Mouse (Mus musculus): ENCODE measurements around the gene Adgre5.

Adgre5 gene

GRCm38 (mm10) chr8:83754149-83754548 lies 13.0 kb upstream of the Adgre5 start:
- DNase-seq (ENCODE audit: low spot score), result no peak

DNA sequence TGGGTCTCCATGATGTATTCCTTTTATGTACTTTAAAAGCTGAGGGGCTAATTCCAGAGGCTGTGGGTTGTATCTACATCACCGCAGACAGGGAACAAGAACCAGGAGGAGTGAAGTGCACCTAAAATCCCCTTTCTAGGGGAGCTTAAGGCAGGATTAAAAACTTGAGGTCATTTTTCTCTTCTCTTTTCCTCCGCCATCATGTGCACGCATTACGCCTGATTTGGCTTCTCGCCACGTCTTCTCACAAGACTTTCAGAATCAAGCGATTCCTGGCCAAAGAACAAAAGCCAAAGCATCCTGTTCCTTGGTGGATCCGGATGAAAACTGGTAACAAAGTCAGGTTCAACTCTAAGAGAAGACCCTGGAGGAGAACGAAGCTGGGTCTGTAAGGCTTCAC lies 8.1 kb upstream of the Adgre5 start:
- no peak for DNase-seq (ENCODE audit: low spot score)

DNA sequence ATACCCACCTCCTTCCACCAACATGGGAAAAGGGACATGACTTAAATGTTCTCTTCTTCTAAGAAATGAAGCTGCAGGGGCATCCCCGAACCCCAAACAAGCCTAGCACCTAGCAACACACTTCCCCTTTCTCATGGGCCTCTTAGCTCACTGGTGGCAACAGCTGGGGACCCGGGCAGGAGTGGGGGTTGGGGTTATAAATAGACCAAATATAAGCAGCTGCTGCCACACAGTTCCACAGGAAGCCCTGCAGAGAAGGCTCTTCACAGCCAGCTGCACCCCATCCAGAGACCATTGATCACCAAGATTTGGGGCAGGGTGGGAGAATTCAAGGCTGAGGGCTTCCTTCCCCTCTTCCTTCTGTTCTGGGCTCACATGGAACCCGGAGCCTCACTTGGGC lies 7.6 kb upstream of the Adgre5 start:
- DNase-seq (ENCODE audit: low spot score), result no peak

DNA sequence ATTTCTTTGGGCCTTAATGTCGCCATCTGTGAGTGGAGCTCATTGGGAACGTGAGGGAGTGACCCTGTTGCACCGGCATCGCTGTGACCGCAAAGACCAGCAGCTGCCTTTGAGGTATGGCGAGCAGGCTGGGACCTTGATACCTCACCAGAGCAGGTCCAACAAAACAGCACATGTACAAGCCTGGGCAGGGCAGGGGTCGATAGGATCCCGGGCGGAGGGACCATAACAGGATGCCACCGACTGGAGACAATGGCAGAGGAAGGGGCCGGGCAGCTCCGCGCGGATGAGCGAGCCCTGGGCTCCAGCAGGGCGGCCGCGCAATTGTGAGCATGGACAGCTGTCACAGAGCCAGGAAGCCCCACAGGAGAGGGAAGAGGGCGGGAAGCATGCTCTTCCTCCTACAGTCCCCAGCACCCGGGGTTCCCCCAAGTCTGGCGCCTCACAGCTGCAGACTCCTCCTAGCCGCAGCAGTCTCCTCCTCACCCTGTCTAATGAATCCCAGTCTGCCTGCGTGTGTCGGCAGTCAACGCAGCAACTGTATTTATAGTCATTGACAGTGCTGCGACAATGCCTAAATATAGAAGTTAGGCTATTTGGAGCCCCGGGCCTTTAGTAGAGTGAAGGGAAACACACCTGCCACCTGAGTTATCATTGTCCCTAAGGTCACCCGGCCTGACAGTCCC lies 6.7 kb upstream of the Adgre5 start:
- DNase-seq (ENCODE audit: low spot score), result peak; percentile 36

DNA sequence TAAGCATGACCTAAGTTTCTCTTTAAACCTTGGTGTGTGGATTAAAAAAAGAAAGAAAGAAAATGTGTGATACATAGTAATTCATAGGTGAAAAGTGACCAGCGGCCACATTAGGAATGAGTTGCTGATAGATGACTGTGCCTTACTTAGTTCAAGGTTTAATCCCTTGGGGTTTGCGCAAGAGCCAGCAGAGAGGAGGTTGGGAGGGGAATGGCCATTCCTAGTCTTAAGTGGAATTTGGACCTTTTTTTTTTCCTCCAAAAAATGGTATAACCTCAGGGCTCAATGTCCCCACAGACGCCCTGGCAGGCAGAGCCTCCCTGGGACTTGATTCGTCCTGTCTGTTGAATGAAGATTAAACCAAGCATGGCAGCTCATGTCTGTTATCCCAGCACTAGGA lies 2.9 kb upstream of the Adgre5 start:
- no peak for DNase-seq (ENCODE audit: low spot score)

DNA sequence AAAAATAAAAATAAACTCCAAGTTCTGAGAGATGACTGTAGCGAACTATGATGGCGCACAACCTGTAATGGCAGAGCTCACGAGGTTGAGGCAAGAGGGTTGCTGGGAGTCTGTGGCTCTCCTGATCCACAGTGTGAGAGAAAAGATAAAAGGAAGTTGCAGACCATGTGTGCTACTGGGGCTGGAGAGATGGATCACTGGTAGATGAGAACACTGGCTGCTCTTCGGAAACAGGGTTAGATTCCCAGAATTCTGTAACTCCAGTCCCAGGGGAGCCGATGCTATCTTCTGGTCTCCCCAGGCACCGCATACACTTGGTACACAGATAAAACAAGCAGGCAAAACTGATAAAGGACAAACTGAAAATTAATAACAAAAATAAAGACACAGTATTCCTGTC lies 1.8 kb upstream of the Adgre5 start:
- no peak for DNase-seq (ENCODE audit: low spot score)

DNA sequence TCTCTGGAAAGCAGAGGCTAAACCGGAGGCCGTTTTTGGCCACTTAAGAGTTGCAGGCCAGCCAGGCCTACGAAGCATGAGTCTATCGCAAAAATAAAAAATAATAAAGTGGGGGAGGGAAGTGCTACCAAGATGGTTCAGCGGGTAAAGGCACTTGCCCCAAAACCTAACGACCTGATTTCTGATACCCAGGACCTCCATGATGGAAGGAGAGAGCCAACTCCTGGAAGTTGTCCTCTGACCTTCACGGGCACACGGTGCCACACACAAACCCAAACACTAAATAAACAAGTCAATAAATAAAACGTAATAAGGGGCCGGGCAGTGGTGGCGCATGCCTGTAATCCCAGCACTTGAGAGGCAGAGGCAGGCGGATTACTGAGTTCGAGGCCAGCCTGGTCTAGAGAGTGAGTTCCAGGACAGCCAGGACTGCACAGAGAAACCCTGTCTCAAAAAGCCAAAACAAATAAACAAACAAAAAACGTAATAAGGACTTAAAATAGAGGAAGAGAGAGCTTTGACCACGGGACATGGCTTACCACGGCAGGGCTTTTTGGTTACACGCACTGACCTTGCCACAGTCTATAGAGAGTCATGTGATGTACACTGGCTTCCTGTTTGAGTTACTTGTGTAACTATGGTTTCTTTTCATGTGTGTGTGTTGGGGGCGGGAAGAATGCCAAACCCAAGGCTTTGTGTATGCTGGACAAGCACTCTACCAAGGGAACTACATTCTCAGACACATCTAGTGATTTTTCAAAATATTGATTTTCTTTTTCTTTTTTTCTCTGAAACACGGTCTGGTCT lies 926 bp upstream of the Adgre5 start:
- no peak for DNase-seq (ENCODE audit: low spot score)

- DNase-seq (ENCODE audit: low spot score), result no peak
These were observed 545 bp downstream of the Adgre5 start for GRCm38 (mm10) chr8:83740586-83740975.

DNA sequence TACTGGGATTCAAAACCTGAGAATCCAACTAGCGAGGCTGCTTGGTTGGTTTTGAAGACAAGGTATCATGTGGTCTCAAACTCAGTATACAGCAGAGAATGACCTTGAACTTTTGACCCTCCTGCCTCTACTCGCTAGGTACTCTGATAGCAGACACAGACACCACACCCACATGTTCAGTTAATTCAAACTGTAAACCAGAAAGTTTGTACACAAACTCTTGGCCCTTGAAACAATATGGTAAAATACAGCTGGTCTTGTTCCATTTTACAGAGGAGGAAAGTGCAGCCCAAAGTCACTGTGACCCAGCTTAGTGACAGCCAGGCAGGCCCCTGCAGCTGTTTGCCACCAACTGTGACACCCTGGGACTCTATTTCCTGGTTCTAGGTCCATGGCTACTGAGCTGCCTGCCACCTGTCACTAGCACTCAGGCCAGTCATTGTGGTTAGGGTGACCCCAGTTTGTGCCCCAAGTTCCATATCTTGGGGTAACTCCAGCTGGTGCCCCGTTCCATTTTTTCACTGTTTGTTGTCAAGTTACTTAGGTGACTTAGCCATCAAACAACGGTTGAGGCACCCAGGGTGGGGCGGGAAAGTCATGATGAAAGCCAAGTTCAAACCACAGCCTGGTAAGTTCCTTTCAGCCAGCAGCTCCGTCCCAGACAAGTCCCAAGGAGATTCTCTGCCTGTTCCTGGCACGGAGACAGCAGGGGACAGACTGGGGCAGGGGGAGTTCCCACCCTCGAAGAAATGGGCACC lies 1.2 kb downstream of the Adgre5 start:
- DNase-seq (ENCODE audit: low spot score), result no peak

GRCm38 (mm10) chr8:83738949-83739710 lies 2.0 kb downstream of the Adgre5 start:
- no peak for DNase-seq (ENCODE audit: low spot score)

DNA sequence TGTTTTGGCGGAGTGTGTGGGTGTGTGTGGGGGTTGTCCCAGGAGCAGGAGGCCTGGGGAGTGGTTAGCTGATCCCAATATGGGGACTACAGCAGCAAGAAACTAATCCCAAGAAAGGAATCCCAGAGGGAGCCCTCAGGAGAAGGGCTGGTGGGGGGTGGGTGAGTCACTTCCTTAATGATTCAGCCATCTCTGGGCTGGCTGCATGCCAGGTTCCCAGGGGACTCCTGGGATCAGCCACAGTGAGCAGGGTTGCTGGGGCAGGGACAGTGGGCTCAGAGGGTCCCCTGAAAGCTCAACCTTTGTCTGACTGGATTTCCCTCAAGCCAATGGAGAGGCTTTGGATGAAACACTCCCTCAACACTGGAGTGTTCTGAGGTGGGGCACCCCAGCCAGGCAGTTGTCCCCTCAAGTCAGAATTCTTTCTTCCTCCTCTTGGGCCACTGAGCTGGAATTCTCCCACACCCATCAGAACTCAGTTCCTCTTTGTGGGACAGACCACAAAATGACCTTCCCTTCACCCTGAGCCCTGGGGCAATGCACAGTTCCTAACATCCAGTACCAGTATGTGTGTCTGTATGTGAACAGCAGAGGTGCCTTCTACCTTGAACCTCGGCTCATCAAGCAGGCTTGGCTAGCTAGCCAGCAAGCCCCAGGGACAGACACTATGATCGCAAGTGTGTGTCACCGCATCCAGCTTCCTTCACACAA lies 3.1 kb downstream of the Adgre5 start:
- no peak for DNase-seq (ENCODE audit: low spot score)

DNA sequence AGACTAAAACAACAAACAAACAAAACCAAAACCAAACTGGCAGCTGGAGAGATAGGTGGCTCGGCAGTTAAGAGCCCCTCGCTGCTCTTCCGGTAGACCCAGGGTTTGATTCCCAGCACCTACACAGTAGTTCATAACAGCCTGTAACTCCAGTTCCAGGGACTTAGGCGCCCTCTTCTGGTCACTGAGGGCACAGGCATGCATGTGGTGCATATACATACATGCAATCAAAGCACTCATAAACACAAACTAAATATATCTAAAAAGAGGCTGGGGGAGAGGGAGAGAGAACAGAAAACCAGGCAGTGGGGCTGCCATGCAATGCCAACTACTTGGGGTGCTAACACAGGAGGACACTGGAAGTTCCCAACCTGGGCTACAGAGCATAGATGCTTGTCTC lies 3.8 kb downstream of the Adgre5 start:
- DNase-seq (ENCODE audit: low spot score), result no peak

GRCm38 (mm10) chr8:83736681-83737080 lies 4.4 kb downstream of the Adgre5 start:
- DNase-seq (ENCODE audit: low spot score), result no peak

DNA sequence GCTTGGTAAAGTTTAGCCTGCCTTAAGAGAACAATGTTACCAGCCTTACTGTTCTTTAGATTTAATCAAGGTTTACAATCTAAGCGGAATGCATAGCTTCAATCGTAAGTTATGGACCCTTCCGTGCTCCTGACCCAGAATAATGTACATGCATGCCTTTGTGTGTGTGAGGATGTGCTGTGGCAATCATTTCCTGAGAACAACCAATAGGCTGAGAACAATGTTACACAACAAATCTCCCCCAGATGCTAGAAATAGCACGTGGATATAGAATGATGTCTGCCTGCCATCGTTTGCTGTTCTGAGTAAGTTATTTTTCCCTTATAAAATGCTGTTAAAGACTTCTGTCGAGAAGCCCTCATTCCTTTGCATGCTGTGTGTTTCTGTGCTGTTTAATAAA lies 8.2 kb downstream of the Adgre5 start:
- no peak for DNase-seq (ENCODE audit: low spot score)

GRCm38 (mm10) chr8:83731906-83732305 lies 9.2 kb downstream of the Adgre5 start:
- no peak for DNase-seq (ENCODE audit: low spot score)

GRCm38 (mm10) chr8:83729009-83729807 lies 11.9 kb downstream of the Adgre5 start:
- no peak for DNase-seq (ENCODE audit: low spot score)

- DNase-seq (ENCODE audit: low spot score), result no peak
These were observed 15.5 kb downstream of the Adgre5 start for GRCm38 (mm10) chr8:83725521-83726102.

- peak; percentile 82 for DNase-seq (ENCODE audit: low spot score)
These were observed 16.2 kb downstream of the Adgre5 start for GRCm38 (mm10) chr8:83724697-83725482.

DNA sequence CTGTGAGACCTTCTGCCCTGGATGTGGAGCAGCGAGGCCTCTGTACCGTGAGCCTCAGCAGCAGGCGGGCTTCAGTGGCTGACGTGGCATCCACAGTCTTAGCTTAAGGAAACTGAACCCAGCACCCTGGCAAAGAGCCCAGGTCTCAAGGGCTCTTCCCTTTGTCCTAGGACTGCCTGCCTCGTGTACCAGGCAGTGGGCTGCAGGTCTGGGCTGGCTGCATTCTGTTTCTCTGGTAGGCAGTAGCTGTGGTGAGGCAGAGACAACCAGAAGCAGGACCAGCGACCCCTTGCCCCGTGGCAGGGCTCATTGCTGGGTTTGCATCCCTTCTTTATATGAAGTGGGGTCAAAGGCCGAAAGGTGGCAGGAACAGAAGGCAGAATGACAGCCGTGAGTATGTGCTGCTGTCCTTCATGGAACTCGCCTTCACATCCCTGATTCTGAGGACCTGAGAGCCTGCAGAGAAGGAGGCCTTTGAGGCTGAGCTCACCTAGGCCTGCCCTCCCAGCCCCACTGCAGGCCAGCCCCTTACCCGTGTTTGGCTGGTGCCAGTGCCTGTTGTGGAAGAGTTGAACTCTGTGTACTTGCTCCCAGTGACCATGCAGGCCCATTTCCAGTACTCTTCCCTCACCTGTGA lies 17.6 kb downstream of the Adgre5 start:
- no peak for DNase-seq (ENCODE audit: low spot score)
